Mouse (Mus musculus): ENCODE results near the gene Mvb12b. TPM values are rescaled to one million over a fixed set of nuclear protein-coding genes. Genes with fewer than 3 reads are reported as not detected.

The Mvb12b gene
- polyA plus RNA-seq, 1 experiment = 13.6 TPM

GRCm38 (mm10) chr2:33753630-33754316, 134.0 kb downstream of the Mvb12b start:
- no peak for TF ChIP-seq CTCF (IDR thresholded peaks at IDR 0.05; ENCODE audit: extremely low read depth, insufficient read depth, insufficient read length, insufficient replicate concordance)
- no peak for TF ChIP-seq POLR2A (IDR thresholded peaks at IDR 0.05; ENCODE audit: low read depth, low read length)
- 65% methylated on average over 15 of the region's 15 CpGs for WGBS
- Histone ChIP-seq H3K27me3 (ENCODE audit: control insufficient read depth, insufficient read depth, low read length) (no peaks in the 10 kb centered on the region), H3K27ac (ENCODE audit: insufficient read depth, low read length) (0 out of 2 replicates have a peak overlapping the region, but pooled peaks have one; percentile 22), H3K36me3 (ENCODE audit: control insufficient read depth, insufficient read depth, low read length) (no peaks in the 10 kb centered on the region), H3K4me1 (ENCODE audit: control insufficient read depth, insufficient read depth, insufficient read length) (peaks cover 5% of the 10 kb centered on the region; the same call in 1 of the 2 replicates), H3K4me3 (ENCODE audit: extremely low read depth, insufficient read depth, insufficient read length) (no peak overlapping the region)
- no peak for DNase-seq (ENCODE audit: low read depth in 1 of 2, low spot score in 2 of 2)

- Histone ChIP-seq H3K36me3 (ENCODE audit: control insufficient read depth, insufficient read depth, low read length) (no peaks in the 10 kb centered on the region), H3K27ac (ENCODE audit: insufficient read depth, low read length) (no peak overlapping the region)
- TF ChIP-seq POLR2A (IDR thresholded peaks at IDR 0.05; ENCODE audit: low read depth, low read length) = no peak
- no peak for TF ChIP-seq CTCF (IDR thresholded peaks at IDR 0.05; ENCODE audit: extremely low read depth, insufficient read depth, insufficient read length, insufficient replicate concordance)
Measured at GRCm38 (mm10) chr2:33750611-33751010, 137.1 kb downstream of the Mvb12b start.

GRCm38 (mm10) chr2:33746471-33746870, 141.3 kb downstream of the Mvb12b start:
- TF ChIP-seq POLR2A (IDR thresholded peaks at IDR 0.05; ENCODE audit: low read depth, low read length) (no peak), CTCF (IDR thresholded peaks at IDR 0.05; ENCODE audit: extremely low read depth, insufficient read depth, insufficient read length, insufficient replicate concordance) (peak; percentile 60; the same call in 1 of the 2 replicates)
- H3K4me3 ChIP-seq (ENCODE audit: extremely low read depth, insufficient read depth, insufficient read length) = no peak overlapping the region
- no peaks in the 10 kb centered on the region for H3K4me1 ChIP-seq (ENCODE audit: control insufficient read depth, insufficient read depth, insufficient read length)
- WGBS = 33% methylated on average over 5 of the region's 5 CpGs
- no peaks in the 10 kb centered on the region for H3K36me3 ChIP-seq (ENCODE audit: control insufficient read depth, insufficient read depth, low read length)
- H3K27ac ChIP-seq (ENCODE audit: insufficient read depth, low read length) = no peak overlapping the region
- peak in 1 of 2 experiments; percentile 52 for DNase-seq (ENCODE audit: low read depth in 1 of 2, low spot score in 2 of 2)
- H3K27me3 ChIP-seq (ENCODE audit: control insufficient read depth, insufficient read depth, low read length) = no peaks in the 10 kb centered on the region

More at GRCm38 (mm10) chr2:33750611-33751010, 137.1 kb downstream of the Mvb12b start:
- H3K4me1 ChIP-seq (ENCODE audit: control insufficient read depth, insufficient read depth, insufficient read length) = no peaks in the 10 kb centered on the region
- no peak overlapping the region for H3K4me3 ChIP-seq (ENCODE audit: extremely low read depth, insufficient read depth, insufficient read length)
- DNase-seq (ENCODE audit: low read depth in 1 of 2, low spot score in 2 of 2) = no peak
- no peaks in the 10 kb centered on the region for H3K27me3 ChIP-seq (ENCODE audit: control insufficient read depth, insufficient read depth, low read length)
- WGBS = 96% methylated on average over 7 of the region's 7 CpGs

GRCm38 (mm10) chr2:33745724-33746123, 142.0 kb downstream of the Mvb12b start:
- no peaks in the 10 kb centered on the region for H3K36me3 ChIP-seq (ENCODE audit: control insufficient read depth, insufficient read depth, low read length)

GRCm38 (mm10) chr2:33737128-33737527, 150.6 kb downstream of the Mvb12b start:
- Histone ChIP-seq H3K36me3 (ENCODE audit: control insufficient read depth, insufficient read depth, low read length) (no peaks in the 10 kb centered on the region), H3K27me3 (ENCODE audit: control insufficient read depth, insufficient read depth, low read length) (no peaks in the 10 kb centered on the region), H3K27ac (ENCODE audit: insufficient read depth, low read length) (no peak overlapping the region), H3K4me3 (ENCODE audit: extremely low read depth, insufficient read depth, insufficient read length) (no peak overlapping the region), H3K4me1 (ENCODE audit: control insufficient read depth, insufficient read depth, insufficient read length) (no peaks in the 10 kb centered on the region)
- TF ChIP-seq CTCF (IDR thresholded peaks at IDR 0.05; ENCODE audit: extremely low read depth, insufficient read depth, insufficient read length, insufficient replicate concordance) (no peak), POLR2A (IDR thresholded peaks at IDR 0.05; ENCODE audit: low read depth, low read length) (no peak)
- 65% methylated on average over 3 of the region's 3 CpGs for WGBS
- DNase-seq (ENCODE audit: low read depth in 1 of 2, low spot score in 2 of 2) = no peak

More at GRCm38 (mm10) chr2:33745724-33746123, 142.0 kb downstream of the Mvb12b start:
- no peaks in the 10 kb centered on the region for H3K4me1 ChIP-seq (ENCODE audit: control insufficient read depth, insufficient read depth, insufficient read length)
- H3K27me3 ChIP-seq (ENCODE audit: control insufficient read depth, insufficient read depth, low read length) = no peaks in the 10 kb centered on the region
- DNase-seq (ENCODE audit: low read depth in 1 of 2, low spot score in 2 of 2) = no peak
- TF ChIP-seq CTCF (IDR thresholded peaks at IDR 0.05; ENCODE audit: extremely low read depth, insufficient read depth, insufficient read length, insufficient replicate concordance) (no peak), POLR2A (IDR thresholded peaks at IDR 0.05; ENCODE audit: low read depth, low read length) (no peak)
- H3K27ac ChIP-seq (ENCODE audit: insufficient read depth, low read length) = no peak overlapping the region
- no peak overlapping the region for H3K4me3 ChIP-seq (ENCODE audit: extremely low read depth, insufficient read depth, insufficient read length)
- WGBS = 89% methylated on average over 5 of the region's 5 CpGs

GRCm38 (mm10) chr2:33736722-33737121, 151.0 kb downstream of the Mvb12b start:
- H3K4me1 ChIP-seq (ENCODE audit: control insufficient read depth, insufficient read depth, insufficient read length) = no peaks in the 10 kb centered on the region
- no peaks in the 10 kb centered on the region for H3K36me3 ChIP-seq (ENCODE audit: control insufficient read depth, insufficient read depth, low read length)
- no peak overlapping the region for H3K27ac ChIP-seq (ENCODE audit: insufficient read depth, low read length)
- 15% methylated on average over 2 of the region's 2 CpGs for WGBS
- TF ChIP-seq CTCF (IDR thresholded peaks at IDR 0.05; ENCODE audit: extremely low read depth, insufficient read depth, insufficient read length, insufficient replicate concordance) (peak; percentile 92), POLR2A (IDR thresholded peaks at IDR 0.05; ENCODE audit: low read depth, low read length) (no peak)
- H3K4me3 ChIP-seq (ENCODE audit: extremely low read depth, insufficient read depth, insufficient read length) = no peak overlapping the region
- DNase-seq (ENCODE audit: low read depth in 1 of 2, low spot score in 2 of 2) = peak; percentile 17 to 49
- H3K27me3 ChIP-seq (ENCODE audit: control insufficient read depth, insufficient read depth, low read length) = no peaks in the 10 kb centered on the region
